Mouse (Mus musculus): ENCODE results near the gene Olfr406. TPM values are rescaled to one million over a fixed set of nuclear protein-coding genes. Genes with fewer than 3 reads are reported as not detected.

Olfr406 gene
- polyA plus RNA-seq (2011; ENCODE audit: insufficient read depth, insufficient read length, low replicate concordance, missing spikeins) = not detected in 2 replicates

GRCm38 (mm10) chr11:74259508-74259907, at the start of gene Olfr406:
TSS of gene Olfr406 (plus strand) at chr11:74259808.
- Histone ChIP-seq H3K4me3 (replicated peaks; ENCODE audit: control insufficient read depth, low read depth, low read length) (no peak within 1 kb of the TSS), H3K27ac (ENCODE audit: control insufficient read depth, insufficient read depth, low read depth, low read length, poor library complexity) (no peak within 1 kb of the TSS), H3K4me1 (ENCODE audit: control insufficient read depth, insufficient read depth, low read length) (no peaks in the 10 kb centered on the region)
- TF ChIP-seq CTCF (IDR thresholded peaks at IDR 0.05; ENCODE audit: control insufficient read depth, insufficient read depth, low read length) = no peak
- TF ChIP-seq POLR2A (IDR thresholded peaks at IDR 0.05; ENCODE audit: borderline replicate concordance, control insufficient read depth, low read depth, low read length) = no peak
- 39% methylated on average over 2 of the region's 2 CpGs for WGBS

- TF ChIP-seq POLR2A (IDR thresholded peaks at IDR 0.05; ENCODE audit: borderline replicate concordance, control insufficient read depth, low read depth, low read length) (no peak), CTCF (IDR thresholded peaks at IDR 0.05; ENCODE audit: control insufficient read depth, insufficient read depth, low read length) (no peak)
- Histone ChIP-seq H3K4me1 (ENCODE audit: control insufficient read depth, insufficient read depth, low read length) (no peaks in the 10 kb centered on the region), H3K4me3 (replicated peaks; ENCODE audit: control insufficient read depth, low read depth, low read length) (no peak within 1 kb of the TSS), H3K27ac (ENCODE audit: control insufficient read depth, insufficient read depth, low read depth, low read length, poor library complexity) (no peak within 1 kb of the TSS)
- 45% methylated on average over 1 of the region's 1 CpGs for WGBS
Measured at GRCm38 (mm10) chr11:74211279-74211678, 48.3 kb upstream of the Olfr406 start, which contains the start of gene Olfr43. TSS of gene Olfr43 (minus strand) at chr11:74211379.

- 86% methylated on average over 3 of the region's 3 CpGs for WGBS
Measured at GRCm38 (mm10) chr11:74241201-74241600, 18.4 kb upstream of the Olfr406 start.

GRCm38 (mm10) chr11:74283436-74283835, 23.8 kb downstream of the Olfr406 start, which contains the start of gene Olfr59:
TSS of gene Olfr59 (plus strand) at chr11:74283736.
- WGBS = 55% methylated on average over 2 of the region's 2 CpGs
- no peaks in the 10 kb centered on the region for H3K4me1 ChIP-seq (ENCODE audit: control insufficient read depth, insufficient read depth, low read length)
- TF ChIP-seq CTCF (IDR thresholded peaks at IDR 0.05; ENCODE audit: control insufficient read depth, insufficient read depth, low read length) (no peak), POLR2A (IDR thresholded peaks at IDR 0.05; ENCODE audit: borderline replicate concordance, control insufficient read depth, low read depth, low read length) (no peak)
- no peak within 1 kb of the TSS for H3K4me3 ChIP-seq (replicated peaks; ENCODE audit: control insufficient read depth, low read depth, low read length)
- H3K27ac ChIP-seq (ENCODE audit: control insufficient read depth, insufficient read depth, low read depth, low read length, poor library complexity) = no peak within 1 kb of the TSS

More at GRCm38 (mm10) chr11:74241201-74241600, 18.4 kb upstream of the Olfr406 start:
- H3K27ac ChIP-seq (ENCODE audit: control insufficient read depth, insufficient read depth, low read depth, low read length, poor library complexity) = no peak overlapping the region
- no peak overlapping the region for H3K4me3 ChIP-seq (replicated peaks; ENCODE audit: control insufficient read depth, low read depth, low read length)
- TF ChIP-seq POLR2A (IDR thresholded peaks at IDR 0.05; ENCODE audit: borderline replicate concordance, control insufficient read depth, low read depth, low read length) = no peak
- no peak for TF ChIP-seq CTCF (IDR thresholded peaks at IDR 0.05; ENCODE audit: control insufficient read depth, insufficient read depth, low read length)
- H3K4me1 ChIP-seq (ENCODE audit: control insufficient read depth, insufficient read depth, low read length) = no peaks in the 10 kb centered on the region

GRCm38 (mm10) chr11:74287256-74287655, 27.6 kb downstream of the Olfr406 start:
- Histone ChIP-seq H3K4me1 (ENCODE audit: control insufficient read depth, insufficient read depth, low read length) (no peaks in the 10 kb centered on the region), H3K4me3 (replicated peaks; ENCODE audit: control insufficient read depth, low read depth, low read length) (no peak overlapping the region), H3K27ac (ENCODE audit: control insufficient read depth, insufficient read depth, low read depth, low read length, poor library complexity) (no peak overlapping the region)
- TF ChIP-seq POLR2A (IDR thresholded peaks at IDR 0.05; ENCODE audit: borderline replicate concordance, control insufficient read depth, low read depth, low read length) (no peak), CTCF (IDR thresholded peaks at IDR 0.05; ENCODE audit: control insufficient read depth, insufficient read depth, low read length) (no peak)
- WGBS = 51% methylated on average over 2 of the region's 2 CpGs

Other genes starting within 250 kb of the Olfr406 start
- gene Olfr139, start 203.3 kb upstream of the Olfr406 start, polyA plus RNA-seq (2011; ENCODE audit: insufficient read depth, insufficient read length, low replicate concordance, missing spikeins) = not detected in 2 replicates
- not detected in 2 replicates for gene Olfr399, start 203.2 kb upstream of the Olfr406 start, polyA plus RNA-seq (2011; ENCODE audit: insufficient read depth, insufficient read length, low replicate concordance, missing spikeins)
- gene Zfp616, start 189.9 kb upstream of the Olfr406 start, polyA plus RNA-seq (2011; ENCODE audit: insufficient read depth, insufficient read length, low replicate concordance, missing spikeins) = not detected in 2 replicates
- not detected in 2 replicates for gene Olfr401, start 146.1 kb upstream of the Olfr406 start, polyA plus RNA-seq (2011; ENCODE audit: insufficient read depth, insufficient read length, low replicate concordance, missing spikeins)
- gene Olfr402, start 106.3 kb upstream of the Olfr406 start, polyA plus RNA-seq (2011; ENCODE audit: insufficient read depth, insufficient read length, low replicate concordance, missing spikeins) = not detected in 2 replicates
- gene Olfr403, start 73.6 kb upstream of the Olfr406 start, polyA plus RNA-seq (2011; ENCODE audit: insufficient read depth, insufficient read length, low replicate concordance, missing spikeins) = not detected in 2 replicates
- gene Olfr43, start 48.4 kb upstream of the Olfr406 start, polyA plus RNA-seq (2011; ENCODE audit: insufficient read depth, insufficient read length, low replicate concordance, missing spikeins) = not detected in 2 replicates
- gene Olfr59, start 23.9 kb downstream of the Olfr406 start, polyA plus RNA-seq (2011; ENCODE audit: insufficient read depth, insufficient read length, low replicate concordance, missing spikeins) = not detected in 2 replicates
- gene Olfr410, start 78.2 kb downstream of the Olfr406 start, polyA plus RNA-seq (2011; ENCODE audit: insufficient read depth, insufficient read length, low replicate concordance, missing spikeins) = not detected in 2 replicates
- not detected in 2 replicates for gene Olfr411, start 92.8 kb downstream of the Olfr406 start, polyA plus RNA-seq (2011; ENCODE audit: insufficient read depth, insufficient read length, low replicate concordance, missing spikeins)
- gene Olfr412, start 102.3 kb downstream of the Olfr406 start, polyA plus RNA-seq (2011; ENCODE audit: insufficient read depth, insufficient read length, low replicate concordance, missing spikeins) = not detected in 2 replicates

Measured in bone marrow, adult 2 months (tissue).